Mouse (Mus musculus) right cerebral cortex, postnatal 4 days (tissue): ENCODE measurements around the gene Cdk2ap2.

Source experiments
- DNase-seq: peaks from one replicate; pipeline ENCODE4 v3.0.0-alpha.2; 2022

The Cdk2ap2 gene

DNA sequence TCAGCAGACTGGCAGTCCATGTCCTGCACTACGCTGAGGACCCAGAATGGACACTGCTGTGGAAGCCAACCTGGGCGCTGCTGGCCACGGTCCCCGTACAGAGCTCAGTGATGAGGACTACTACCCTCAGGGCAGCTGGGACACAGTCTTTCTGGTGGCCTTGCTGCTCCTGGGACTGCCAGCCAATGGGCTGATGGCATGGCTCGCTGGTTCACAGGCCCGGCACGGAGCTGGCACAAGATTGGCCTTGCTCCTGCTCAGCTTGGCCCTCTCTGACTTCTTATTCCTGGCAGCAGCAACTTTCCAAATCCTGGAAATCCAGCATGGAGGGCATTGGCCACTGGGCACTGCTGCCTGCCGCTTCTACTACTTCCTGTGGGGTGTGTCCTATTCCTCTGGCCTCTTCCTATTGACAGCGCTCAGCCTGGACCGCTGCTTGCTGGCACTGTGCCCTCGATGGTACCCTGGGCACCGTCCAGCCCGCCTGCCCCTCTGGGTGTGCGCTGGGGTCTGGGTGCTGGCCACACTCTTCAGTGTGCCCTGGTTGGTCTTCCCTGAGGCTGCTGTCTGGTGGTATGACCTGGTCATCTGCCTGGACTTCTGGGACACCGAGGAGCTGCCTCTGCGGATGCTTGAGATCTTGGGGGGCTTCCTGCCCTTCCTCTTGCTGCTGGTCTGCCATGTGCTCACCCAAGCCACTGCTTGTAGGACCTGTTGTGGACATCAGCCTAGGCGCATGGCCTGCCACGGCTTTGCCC is 45.6 kb downstream of the Cdk2ap2 start:
- DNase-seq = no peak

- DNase-seq = no peak
Measured at GRCm38 (mm10) chr19:4143759-4144268, 46.8 kb downstream of the Cdk2ap2 start, which contains the start of gene Cabp4. Cabp4 (minus strand) TSS chr19:4144033.

- no peak for DNase-seq
Measured at GRCm38 (mm10) chr19:4144550-4145498, 47.8 kb downstream of the Cdk2ap2 start.

- DNase-seq = no peak
Measured at GRCm38 (mm10) chr19:4145936-4146335, 49.0 kb downstream of the Cdk2ap2 start.

GRCm38 (mm10) chr19:4146366-4147021 is 49.5 kb downstream of the Cdk2ap2 start:
- no peak for DNase-seq

GRCm38 (mm10) chr19:4147022-4147405 is 50.0 kb downstream of the Cdk2ap2 start:
- no peak for DNase-seq

GRCm38 (mm10) chr19:4147782-4148490 is 51.0 kb downstream of the Cdk2ap2 start:
- DNase-seq = no peak

GRCm38 (mm10) chr19:4148491-4148806 is 51.5 kb downstream of the Cdk2ap2 start, which contains the start of gene Coro1b:
Coro1b (plus strand) TSS chr19:4148619.
- peak; percentile 96 for DNase-seq
